Comparison of ENCODE assay signal across 8 mouse cellular contexts in genomic region chr3:103378018-103378417, GRCm38 (mm10).
A peak's percentile ranks its signal among the peaks of the same experiment; 100 is the strongest.
DNase-seq lines count a peak whose midpoint lies in the region; ATAC-seq lines count a peak whose summit lies in the region.

No protein-coding gene starts in this region.

- H3K4me3 ChIP-seq in forebrain, embryonic 11.5 days (ENCODE audit: low read depth, low read length) = no peak overlapping the region
- no peak overlapping the region for H3K4me3 ChIP-seq in forebrain, embryonic 12.5 days (replicated peaks)
- no peak overlapping the region for H3K4me3 ChIP-seq in hindbrain, embryonic 14.5 days (replicated peaks; ENCODE audit: low read length)

- no peaks in the 10 kb centered on the region for H3K27me3 ChIP-seq in forebrain, embryonic 11.5 days (ENCODE audit: control insufficient read depth, insufficient read depth, low read length)
- H3K27me3 ChIP-seq in forebrain, embryonic 12.5 days = no peaks in the 10 kb centered on the region
- H3K27me3 ChIP-seq in hindbrain, embryonic 14.5 days (ENCODE audit: control insufficient read depth, insufficient read depth, low read length) = no peaks in the 10 kb centered on the region

- 0 out of 2 replicates have a peak, but pooled peaks cover 3% of the 10 kb centered on the region for H3K9me3 ChIP-seq in forebrain, embryonic 11.5 days (ENCODE audit: control insufficient read depth, low read length)
- no peaks in the 10 kb centered on the region for H3K9me3 ChIP-seq in forebrain, embryonic 12.5 days
- H3K9me3 ChIP-seq in hindbrain, embryonic 14.5 days (ENCODE audit: control insufficient read depth, low read length) = no peaks in the 10 kb centered on the region

- H3K4me1 ChIP-seq in forebrain, embryonic 11.5 days (replicated peaks; ENCODE audit: control insufficient read depth, insufficient read depth, low read length) = no peaks in the 10 kb centered on the region
- peaks cover 2% of the 10 kb centered on the region; the same call in 1 of the 2 replicates for H3K4me1 ChIP-seq in forebrain, embryonic 12.5 days
- no peaks in the 10 kb centered on the region for H3K4me1 ChIP-seq in hindbrain, embryonic 14.5 days (replicated peaks; ENCODE audit: control insufficient read depth, insufficient read depth, low read length)

- H3K27ac ChIP-seq in forebrain, embryonic 11.5 days (ENCODE audit: low read depth, low read length) = no peak overlapping the region
- no peak overlapping the region for H3K27ac ChIP-seq in forebrain, embryonic 12.5 days
- no peak overlapping the region for H3K27ac ChIP-seq in hindbrain, embryonic 14.5 days

- H3K36me3 ChIP-seq in forebrain, embryonic 11.5 days (ENCODE audit: control insufficient read depth, insufficient read depth, low read length) = no peaks in the 10 kb centered on the region
- no peaks in the 10 kb centered on the region for H3K36me3 ChIP-seq in forebrain, embryonic 12.5 days (replicated peaks)
- H3K36me3 ChIP-seq in hindbrain, embryonic 14.5 days (replicated peaks; ENCODE audit: control insufficient read depth, insufficient read depth) = no peaks in the 10 kb centered on the region

- peak; percentile 45 for DNase-seq in forebrain, embryonic 11.5 days (ENCODE audit: low spot score)
- peak; percentile 99 for DNase-seq in MEL-GATA-1-ER (ENCODE audit: extremely low read depth, low read depth)
- DNase-seq in cerebellum, postnatal 14 days = no peak
- no peak for DNase-seq in layer of hippocampus, postnatal 25 days (ENCODE audit: extremely low spot score in 1 of 2, low spot score in 1 of 2)
- DNase-seq in hindbrain, embryonic 14.5 days (ENCODE audit: low spot score) = no peak

- ATAC-seq in forebrain, embryonic 11.5 days (replicated peaks; ENCODE audit: low FRiP score) = no peak
- no peak for ATAC-seq in forebrain, embryonic 12.5 days (ENCODE audit: low FRiP score)
- ATAC-seq in inflammation-experienced regulatory T-cells, adult 6 months = peak; percentile 73
- peak; percentile 15; the same call in 1 of the 2 replicates for ATAC-seq in megakaryocyte-erythroid progenitor cell, adult 5-6 weeks (replicated peaks; ENCODE audit: low FRiP score, low TSS enrichment, poor library complexity, severe bottlenecking)
- no peak for ATAC-seq in hindbrain, embryonic 14.5 days (ENCODE audit: low FRiP score)

- H3K4me2 ChIP-seq in forebrain, embryonic 11.5 days (ENCODE audit: low read depth, low read length, severe bottlenecking) = no peak overlapping the region
- no peak overlapping the region for H3K4me2 ChIP-seq in forebrain, embryonic 12.5 days
- H3K4me2 ChIP-seq in hindbrain, embryonic 14.5 days (replicated peaks) = no peak overlapping the region

- H3K9ac ChIP-seq in forebrain, embryonic 11.5 days (ENCODE audit: low read length) = no peak overlapping the region
- no peak overlapping the region for H3K9ac ChIP-seq in forebrain, embryonic 12.5 days
- no peak overlapping the region for H3K9ac ChIP-seq in hindbrain, embryonic 14.5 days

Comparison
In these comparisons a context has a peak if more than half of its experiments do, and no peak if none do; other contexts are left out.
1. ATAC-seq: peak in inflammation-experienced regulatory T-cells, adult 6 months (single experiment) and megakaryocyte-erythroid progenitor cell, adult 5-6 weeks (single experiment); none in forebrain, embryonic 11.5 days (single experiment), forebrain, embryonic 12.5 days (single experiment) and hindbrain, embryonic 14.5 days (single experiment).
2. DNase-seq: peak in forebrain, embryonic 11.5 days (single experiment) and MEL-GATA-1-ER (single experiment); none in cerebellum, postnatal 14 days (0 of 2), layer of hippocampus, postnatal 25 days (0 of 2) and hindbrain, embryonic 14.5 days (single experiment).